Mouse (Mus musculus) spleen, adult 2 months (tissue): ENCODE measurements around the gene Nfkbib.

Experiments used
- CTCF ChIP-seq: fragments of 200-500 bp; IDR thresholded peaks from 2 replicates; pipeline ENCODE4 v1.5.1; 2011; ENCODE audit warnings: mild to moderate bottlenecking, inconsistent platforms; ENCODE audit not compliant: insufficient read depth, insufficient read length, insufficient replicate concordance; ENCODE audit errors: extremely low read depth
- POLR2A ChIP-seq: fragments of 200-500 bp; IDR thresholded peaks from 2 replicates; pipeline ENCODE4 v1.6.1; 2011; ENCODE audit warnings: low read depth, low read length, inconsistent platforms

GRCm38 (mm10) chr7:28780857-28781256, 13.5 kb upstream of the Nfkbib start:
- TF ChIP-seq CTCF (no peak), POLR2A (peak; percentile 9; the same call in 1 of the 2 replicates)
